Mouse (Mus musculus): Measurements from ENCODE around the gene Aff4.

- TF ChIP-seq GATA1 (IDR thresholded peaks at IDR 0.05; ENCODE audit: low read length) (no peak), TAL1 (IDR thresholded peaks at IDR 0.05; ENCODE audit: low read length) (no peak)
Measured at GRCm38 (mm10) chr11:53469968-53470695, 119.5 kb downstream of the Aff4 start, which contains the start of gene Gm9837.

All from erythroblast, embryonic 14.5 days (primary cell).